Mouse (Mus musculus) lung, embryonic 14.5 days (tissue): ENCODE measurements around the gene Sept12. TPM values are rescaled to one million over a fixed set of nuclear protein-coding genes. Genes with fewer than 3 reads are reported as not detected.

Experiments used
- ATAC-seq: fragments of 200-750 bp; cut with Nextera tagmentation; 2 replicates; pipeline ENCODE4 v1.8.0; 2017; ENCODE audit warnings: mild to moderate bottlenecking, moderate TSS enrichment, moderate library complexity; ENCODE audit not compliant: insufficient read depth
- DNase-seq: peaks from one replicate; pipeline ENCODE4 v3.0.0-alpha.2; 2015
- H3K27ac ChIP-seq: fragments of 300-500 bp; sonication (generic); 2 replicates; pipeline ENCODE4 v1.5.1; 2014; ENCODE audit warnings: low read depth, mild to moderate bottlenecking, moderate library complexity
- H3K27me3 ChIP-seq: fragments of 300-500 bp; sonication (generic); 2 replicates; pipeline ENCODE4 v1.6.1; 2014; ENCODE audit warnings: low read length, control low read depth; ENCODE audit not compliant: insufficient read depth
- H3K36me3 ChIP-seq: fragments of 300-500 bp; sonication (generic); 2 replicates; pipeline ENCODE4 v1.6.1; 2014; ENCODE audit warnings: control low read depth; ENCODE audit not compliant: insufficient read depth
- H3K4me1 ChIP-seq: fragments of 300-500 bp; sonication (generic); 2 replicates; pipeline ENCODE4 v1.6.1; 2014; ENCODE audit warnings: antibody characterized with exemption, control low read depth; ENCODE audit not compliant: insufficient read depth
- H3K4me2 ChIP-seq: fragments of 300-500 bp; sonication (generic); 2 replicates; pipeline ENCODE4 v1.6.1; 2014; ENCODE audit warnings: mild to moderate bottlenecking
- H3K4me3 ChIP-seq: fragments of 300-500 bp; sonication (generic); 2 replicates; pipeline ENCODE4 v1.5.1; 2014; ENCODE audit warnings: low read depth, low read length
- H3K9ac ChIP-seq: fragments of 300-500 bp; sonication (generic); 2 replicates; pipeline ENCODE4 v1.6.1; 2014
- H3K9me3 ChIP-seq: fragments of 300-500 bp; sonication (generic); 2 replicates; pipeline ENCODE4 v1.6.1; 2016; ENCODE audit warnings: low read depth, low read length, control low read depth
- CTCF ChIP-seq: IDR thresholded peaks from 2 replicates; pipeline ENCODE4 v1.5.1; 2016; ENCODE audit warnings: antibody characterized with exemption, low read depth
- WGBS: fragments of 180-500 bp; shearing (Covaris S2); extraction: QIAGEN DNeasy Blood & Tissue Kit; methylation state at CpG from one replicate; pipeline ENCODE4 v1.1.7; 2014; 5-methylcytosine and 5-hydroxymethylcytosine counted together
- polyA plus RNA-seq: library from polyadenylated mRNA; unstranded; fragments of >200 nt; fragmentation: Nextera tagmentation; extraction: Ambion mirVana; gene quantifications from 2 replicates; pipeline ENCODE4 v1.2.1, GENCODE M21; 2014

The Sept12 gene
- polyA plus RNA-seq, 1 experiment from 2014 or later = 0.14 TPM

- WGBS = under 1% methylated on average over 63 of the region's 63 CpGs
- peak within 1 kb of the TSS; percentile 65 for H3K9ac ChIP-seq
- H3K36me3 ChIP-seq = peaks cover 46% of the 10 kb centered on the region
- no peak within 1 kb of the TSS for H3K27ac ChIP-seq
- H3K4me3 ChIP-seq = peak within 1 kb of the TSS; percentile 68
- no peak for TF ChIP-seq CTCF
- ATAC-seq (peak; percentile 99), DNase-seq (peak; percentile 100)
- H3K4me2 ChIP-seq = peak within 1 kb of the TSS; percentile 73
- H3K27me3 ChIP-seq = no peaks in the 10 kb centered on the region
- H3K4me1 ChIP-seq = no peaks in the 10 kb centered on the region
- H3K9me3 ChIP-seq = no peaks in the 10 kb centered on the region
These were observed 15.6 kb upstream of the Sept12 start, which contains the start of gene Rogdi for GRCm38 (mm10) chr16:5013054-5013838. Gene Rogdi (minus strand): TSS chr16:5013553.

DNA sequence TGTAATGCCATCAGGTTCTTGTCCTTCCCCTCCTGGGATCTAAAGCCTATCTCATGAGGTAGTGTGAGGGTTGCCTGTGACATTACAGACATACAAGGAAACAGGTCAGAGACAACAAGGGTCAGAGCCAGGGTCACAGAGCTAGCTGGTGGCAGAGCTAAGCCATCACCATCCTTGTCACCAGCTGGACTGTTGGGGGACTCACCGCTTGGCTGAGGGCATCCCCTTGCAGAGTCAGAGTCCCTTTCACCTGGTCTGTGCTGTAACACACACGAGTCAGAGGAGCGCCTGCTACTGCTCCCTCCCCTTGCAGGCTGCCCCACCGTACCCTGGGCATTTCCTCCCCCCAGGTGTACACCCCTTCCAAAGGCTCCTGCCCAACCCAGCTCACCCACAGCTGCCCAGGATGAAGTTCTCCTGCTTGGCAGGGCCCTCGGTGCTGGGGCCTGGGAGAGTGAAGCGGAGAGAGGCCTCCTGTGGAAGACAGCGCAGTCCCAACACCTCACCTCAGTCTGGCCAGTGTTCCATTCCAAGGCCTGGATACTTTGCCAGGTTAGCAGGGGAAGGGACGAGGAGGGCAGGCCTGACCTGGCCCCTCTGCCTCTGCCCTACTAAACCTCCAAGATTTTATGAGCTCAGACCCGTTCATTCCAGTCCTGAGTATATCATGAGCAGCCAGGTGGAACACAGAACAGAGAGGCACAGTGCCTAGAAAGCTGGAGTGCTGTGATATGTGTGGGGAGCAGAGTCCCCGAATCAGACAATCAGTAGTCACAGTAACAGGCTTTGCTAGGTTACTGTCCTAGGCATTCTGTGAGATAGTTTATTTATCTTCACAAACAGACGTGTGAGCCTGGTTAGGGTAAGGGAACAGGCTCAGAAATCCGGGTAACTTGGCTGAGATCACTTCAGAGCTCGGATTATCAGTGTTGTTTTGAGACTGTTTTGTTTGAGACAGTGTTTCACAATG is 14.7 kb upstream of the Sept12 start:
- Histone ChIP-seq H3K27ac (no peak overlapping the region), H3K9me3 (no peaks in the 10 kb centered on the region), H3K9ac (peak overlapping the region; percentile 65), H3K36me3 (peaks cover 37% of the 10 kb centered on the region), H3K4me2 (peak overlapping the region; percentile 73), H3K4me3 (peak overlapping the region; percentile 68), H3K4me1 (no peaks in the 10 kb centered on the region), H3K27me3 (no peaks in the 10 kb centered on the region)
- DNase-seq (no peak), ATAC-seq (no peak)
- TF ChIP-seq CTCF = no peak
- WGBS = 40% methylated on average over 13 of the region's 13 CpGs

DNA sequence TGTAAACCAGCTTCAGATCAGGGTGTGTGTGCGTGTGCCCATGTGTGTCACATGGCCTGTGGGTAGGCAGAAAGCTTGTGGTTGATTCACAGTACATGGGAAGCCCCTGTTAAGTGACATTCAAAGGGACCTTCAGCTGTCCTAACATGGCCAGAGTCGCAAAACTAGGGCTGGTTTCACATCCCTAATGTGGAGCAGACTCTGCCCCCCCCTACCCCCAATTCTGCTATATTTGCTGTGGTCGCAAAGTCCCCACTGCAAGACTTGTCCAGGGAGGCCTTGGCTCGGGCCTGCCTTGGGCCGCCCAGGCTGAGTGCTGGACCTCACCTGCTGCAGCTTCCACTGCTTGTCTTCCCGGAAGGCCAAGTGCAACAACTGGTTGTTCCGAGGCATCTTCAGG is 13.6 kb upstream of the Sept12 start:
- 83% methylated on average over 7 of the region's 7 CpGs for WGBS
- Histone ChIP-seq H3K4me1 (no peaks in the 10 kb centered on the region), H3K9ac (no peak overlapping the region), H3K27ac (no peak overlapping the region), H3K36me3 (peaks cover 26% of the 10 kb centered on the region), H3K4me2 (no peak overlapping the region), H3K27me3 (no peaks in the 10 kb centered on the region), H3K4me3 (no peak overlapping the region), H3K9me3 (no peaks in the 10 kb centered on the region)
- ATAC-seq (no peak), DNase-seq (no peak)
- no peak for TF ChIP-seq CTCF

DNA sequence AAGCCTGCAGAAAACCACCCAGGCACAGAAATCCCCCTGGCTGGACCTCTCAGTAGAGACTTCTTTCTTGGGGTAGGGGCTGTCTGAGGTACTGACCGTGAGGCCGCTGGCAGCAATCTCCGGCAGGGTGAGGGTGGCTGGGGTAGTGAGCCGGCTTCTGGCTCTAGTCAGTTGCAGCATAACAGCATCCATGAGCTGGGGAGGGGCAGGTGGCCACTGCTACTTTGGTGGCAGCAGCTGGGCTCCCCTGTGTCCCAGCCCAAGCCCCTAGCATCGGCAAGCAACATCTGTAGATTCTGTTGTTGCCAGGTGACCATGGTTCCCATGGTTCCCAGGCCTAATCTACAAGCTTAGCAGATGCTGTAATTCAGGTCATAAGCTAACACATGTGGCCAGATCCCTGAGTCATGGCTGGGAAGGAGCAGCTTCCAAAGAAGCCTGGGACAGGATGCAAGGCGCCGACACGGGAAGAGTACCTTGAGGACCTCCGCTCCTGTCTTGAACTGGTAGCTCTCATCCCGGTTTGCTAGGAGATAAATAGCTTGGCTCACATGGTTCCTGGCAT is 12.8 kb upstream of the Sept12 start:
- Histone ChIP-seq H3K4me2 (no peak overlapping the region), H3K4me1 (no peaks in the 10 kb centered on the region), H3K9ac (no peak overlapping the region), H3K4me3 (no peak overlapping the region), H3K9me3 (no peaks in the 10 kb centered on the region), H3K27ac (no peak overlapping the region), H3K36me3 (peaks cover 18% of the 10 kb centered on the region), H3K27me3 (no peaks in the 10 kb centered on the region)
- TF ChIP-seq CTCF = no peak
- WGBS = 93% methylated on average over 10 of the region's 10 CpGs
- DNase-seq = no peak
- ATAC-seq = no peak

DNA sequence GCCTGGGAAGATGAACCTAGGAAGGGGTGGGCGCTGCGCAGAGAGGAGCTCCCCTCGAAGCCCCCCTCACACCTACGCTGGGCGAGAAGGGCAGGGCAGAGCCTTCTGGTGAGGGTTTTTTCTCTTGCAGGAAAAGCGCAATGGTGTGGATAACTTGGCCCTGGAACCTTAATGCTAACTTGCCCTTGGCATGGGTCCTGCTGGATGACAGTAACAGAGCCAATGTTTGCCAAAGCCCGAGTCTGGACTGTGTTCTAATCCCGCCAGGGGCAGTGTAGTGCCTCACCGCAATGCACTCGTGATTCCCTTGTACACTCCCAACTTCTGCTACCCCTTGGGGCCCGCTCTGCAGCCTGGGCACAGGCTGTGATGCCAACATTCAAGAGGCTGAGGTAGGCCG is 10.4 kb upstream of the Sept12 start:
- H3K9me3 ChIP-seq = no peaks in the 10 kb centered on the region
- H3K4me1 ChIP-seq = no peaks in the 10 kb centered on the region
- peak overlapping the region; percentile 51 for H3K4me2 ChIP-seq
- no peak overlapping the region for H3K9ac ChIP-seq
- H3K27me3 ChIP-seq = no peaks in the 10 kb centered on the region
- ATAC-seq (no peak), DNase-seq (no peak)
- WGBS = 73% methylated on average over 12 of the region's 12 CpGs
- no peak for TF ChIP-seq CTCF
- no peak overlapping the region for H3K4me3 ChIP-seq
- H3K36me3 ChIP-seq = 0 out of 2 replicates have a peak, but pooled peaks cover 6% of the 10 kb centered on the region
- H3K27ac ChIP-seq = no peak overlapping the region

DNA sequence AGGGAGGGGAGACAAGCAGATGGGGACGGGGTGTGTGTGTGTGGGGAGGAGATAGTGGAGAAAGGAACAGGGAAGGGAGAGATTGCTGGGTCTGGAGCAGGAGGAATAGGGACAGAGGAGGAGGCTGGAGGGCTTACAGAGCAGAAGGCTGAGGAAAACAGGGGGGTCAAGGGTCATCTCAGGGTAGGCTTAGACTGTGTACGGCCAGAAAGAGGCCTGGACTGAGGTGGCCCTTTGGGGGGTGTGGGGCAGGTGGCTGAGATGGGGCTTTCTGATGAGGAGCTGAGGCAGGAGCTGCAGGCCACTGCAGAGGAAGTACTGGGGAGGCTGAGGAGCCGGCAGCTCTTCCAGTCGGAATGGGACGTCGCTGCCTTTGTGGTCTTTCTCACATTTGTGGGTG is 9.8 kb upstream of the Sept12 start:
- no peak for ATAC-seq
- peak overlapping the region; percentile 16; the same call in 1 of the 2 replicates for H3K4me3 ChIP-seq

More for the DNA sequence above, 9.8 kb upstream of the Sept12 start:
- no peak overlapping the region for H3K27ac ChIP-seq
- peak overlapping the region; percentile 51 for H3K4me2 ChIP-seq
- WGBS = 38% methylated on average over 6 of the region's 6 CpGs
- DNase-seq = no peak
- no peaks in the 10 kb centered on the region for H3K9me3 ChIP-seq
- 0 out of 2 replicates have a peak, but pooled peaks cover 6% of the 10 kb centered on the region for H3K36me3 ChIP-seq
- no peak overlapping the region for H3K9ac ChIP-seq
- TF ChIP-seq CTCF = no peak
- no peaks in the 10 kb centered on the region for H3K4me1 ChIP-seq
- no peaks in the 10 kb centered on the region for H3K27me3 ChIP-seq
